Mouse (Mus musculus) right cerebral cortex, postnatal 4 days (tissue): ENCODE data around the gene 2010003K11Rik.

ENCODE experiments used
- DNase-seq: peaks from one replicate; pipeline ENCODE4 v3.0.0-alpha.2; 2022

The 2010003K11Rik gene

GRCm38 (mm10) chr19:4498062-4498933 lies at the start of gene 2010003K11Rik:
Gene 2010003K11Rik (minus strand): TSS chr19:4498583.
- DNase-seq = no peak

GRCm38 (mm10) chr19:4547801-4548200 lies 49.4 kb upstream of the 2010003K11Rik start:
- DNase-seq = no peak

GRCm38 (mm10) chr19:4545841-4546240 lies 47.5 kb upstream of the 2010003K11Rik start:
- no peak for DNase-seq

GRCm38 (mm10) chr19:4545091-4545490 lies 46.7 kb upstream of the 2010003K11Rik start:
- DNase-seq = no peak

GRCm38 (mm10) chr19:4542081-4542480 lies 43.7 kb upstream of the 2010003K11Rik start:
- no peak for DNase-seq

GRCm38 (mm10) chr19:4540992-4541391 lies 42.6 kb upstream of the 2010003K11Rik start:
- no peak for DNase-seq

- no peak for DNase-seq
Measured at GRCm38 (mm10) chr19:4540263-4540662, 41.9 kb upstream of the 2010003K11Rik start.

GRCm38 (mm10) chr19:4536606-4537005 lies 38.2 kb upstream of the 2010003K11Rik start:
- DNase-seq = no peak

- no peak for DNase-seq
Measured at GRCm38 (mm10) chr19:4535922-4536321, 37.5 kb upstream of the 2010003K11Rik start.

GRCm38 (mm10) chr19:4534646-4535045 lies 36.3 kb upstream of the 2010003K11Rik start:
- no peak for DNase-seq

GRCm38 (mm10) chr19:4521426-4522050 lies 23.2 kb upstream of the 2010003K11Rik start:
- no peak for DNase-seq

GRCm38 (mm10) chr19:4517483-4517882 lies 19.1 kb upstream of the 2010003K11Rik start:
- DNase-seq = no peak

- no peak for DNase-seq
Measured at GRCm38 (mm10) chr19:4516288-4516687, 17.9 kb upstream of the 2010003K11Rik start.

- DNase-seq = no peak
Measured at GRCm38 (mm10) chr19:4515746-4516145, 17.4 kb upstream of the 2010003K11Rik start.

GRCm38 (mm10) chr19:4513236-4513858 lies 15.0 kb upstream of the 2010003K11Rik start:
- DNase-seq = no peak

GRCm38 (mm10) chr19:4511116-4511841 lies 12.9 kb upstream of the 2010003K11Rik start:
- no peak for DNase-seq

- DNase-seq = peak; percentile 96
Measured at GRCm38 (mm10) chr19:4509986-4510963, 11.9 kb upstream of the 2010003K11Rik start, which contains the start of gene Pcx. Gene Pcx (plus strand): TSS chr19:4510472.

- no peak for DNase-seq
Measured at GRCm38 (mm10) chr19:4507746-4508145, 9.4 kb upstream of the 2010003K11Rik start.

- DNase-seq = no peak
Measured at GRCm38 (mm10) chr19:4504830-4505229, 6.4 kb upstream of the 2010003K11Rik start.

GRCm38 (mm10) chr19:4502701-4503100 lies 4.3 kb upstream of the 2010003K11Rik start:
- DNase-seq = no peak

GRCm38 (mm10) chr19:4497263-4497973 lies 965 bp downstream of the 2010003K11Rik start:
- peak; percentile 81 for DNase-seq
